Mouse (Mus musculus) neural tube, embryonic 10.5 days (tissue): ENCODE results near the gene Samhd1.

Experiments used
- DNase-seq: peaks from one replicate; pipeline ENCODE4 v3.0.0-alpha.2; 2017; ENCODE audit warnings: low spot score; ENCODE audit errors: extremely low spot score

Gene Samhd1

DNA sequence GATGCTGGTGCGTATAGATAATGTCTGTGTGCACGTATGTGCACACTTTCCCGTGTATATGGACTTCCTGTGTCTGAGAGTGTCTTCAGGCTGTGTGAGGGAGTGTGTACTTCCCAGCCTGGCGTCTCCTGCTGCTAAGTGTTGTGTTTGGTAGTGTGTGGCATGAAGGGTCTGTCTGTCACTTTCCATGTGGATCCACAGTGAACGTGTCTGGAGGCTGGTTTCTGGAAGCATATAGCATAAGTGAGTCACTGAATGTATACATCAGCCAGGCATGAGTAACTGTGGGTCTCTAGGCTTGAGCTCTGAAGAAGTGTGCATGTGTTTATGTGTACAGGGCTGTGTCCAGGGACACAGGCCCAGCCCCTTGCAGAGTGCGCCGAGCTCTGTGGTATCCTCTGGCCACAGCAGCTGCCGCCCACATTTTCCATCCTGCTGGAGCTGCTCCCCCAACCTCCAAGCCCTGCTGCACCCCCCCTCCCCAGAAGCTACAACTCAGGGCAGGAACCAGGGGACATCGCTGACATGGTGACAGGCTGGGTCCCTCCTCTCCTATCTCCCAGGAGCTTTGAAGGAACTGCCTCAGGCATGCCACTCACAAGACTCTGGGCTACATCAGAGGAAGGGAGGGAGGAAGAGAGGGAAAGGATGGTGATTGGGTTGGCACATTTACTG is 61.5 kb downstream of the Samhd1 start:
- no peak for DNase-seq

DNA sequence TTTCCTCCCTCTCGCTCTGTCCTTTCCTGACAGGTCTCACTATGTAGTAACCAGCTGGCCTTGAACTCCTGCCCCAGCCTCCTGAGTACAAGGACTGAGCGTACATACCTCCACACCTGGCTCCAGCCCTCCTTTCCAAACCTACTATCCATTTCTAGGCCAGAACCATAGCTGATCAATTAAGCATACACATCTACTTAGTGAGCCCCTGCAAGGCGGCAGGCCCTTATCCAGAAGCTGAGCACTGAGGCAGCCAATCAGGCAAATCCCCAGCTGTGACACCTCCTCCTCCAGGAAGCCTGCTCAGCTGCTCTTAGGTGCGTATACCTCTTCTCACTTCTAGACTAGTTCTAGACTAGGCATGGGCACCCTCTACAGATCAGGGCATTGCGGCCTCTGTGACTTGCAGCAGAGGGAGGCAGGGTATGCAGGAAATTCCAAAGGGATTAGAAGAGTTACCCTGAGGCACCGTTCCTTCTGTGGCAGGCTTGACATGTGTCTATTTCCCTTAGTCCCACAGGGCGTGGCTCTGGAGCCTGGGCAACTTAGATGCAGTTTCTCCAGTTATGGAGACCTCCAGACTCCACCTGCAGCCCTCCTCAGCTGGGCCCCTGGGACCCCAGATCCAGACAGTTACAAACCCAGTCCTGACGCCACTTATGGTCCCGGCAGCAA is 62.6 kb downstream of the Samhd1 start:
- DNase-seq = no peak

DNA sequence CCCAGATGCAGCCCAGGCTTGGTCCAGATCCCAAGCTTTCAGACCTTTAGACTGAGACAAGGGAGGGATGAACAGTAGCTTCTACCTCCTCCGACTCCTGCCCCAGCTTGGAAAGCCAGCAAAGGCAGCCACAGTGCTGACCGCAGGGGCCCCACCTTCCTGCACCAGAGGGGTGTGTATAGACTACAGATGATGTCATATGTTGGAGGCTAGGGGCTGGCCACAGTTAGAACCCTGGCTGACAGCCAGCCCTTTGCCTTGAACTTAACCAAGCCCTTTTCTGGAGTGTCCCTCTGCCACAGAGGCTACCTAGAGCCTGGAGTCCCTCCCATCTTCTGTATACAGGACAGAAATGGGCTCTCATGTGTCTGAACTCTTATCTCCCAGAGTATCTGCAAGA is 63.5 kb downstream of the Samhd1 start:
- no peak for DNase-seq

DNA sequence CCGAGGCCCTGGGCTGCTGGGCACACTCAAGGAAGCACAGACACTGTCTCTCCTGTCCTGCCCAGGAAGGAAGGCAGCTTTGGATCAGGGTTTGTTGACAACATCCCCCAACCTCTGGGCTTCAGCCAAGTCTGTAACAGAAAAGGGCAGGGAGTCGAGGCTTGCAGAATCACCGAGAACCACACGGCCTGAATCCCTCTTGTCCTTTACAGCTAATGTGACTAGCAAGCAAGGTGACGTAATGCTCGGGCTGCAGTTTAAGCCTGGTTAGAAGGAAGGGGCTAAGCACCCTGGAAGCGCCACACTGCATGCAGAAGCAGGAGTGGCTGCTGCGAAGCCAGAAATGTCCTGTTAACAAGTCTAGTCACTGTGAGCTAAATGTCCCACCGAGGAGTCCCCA is 64.7 kb downstream of the Samhd1 start:
- no peak for DNase-seq

DNA sequence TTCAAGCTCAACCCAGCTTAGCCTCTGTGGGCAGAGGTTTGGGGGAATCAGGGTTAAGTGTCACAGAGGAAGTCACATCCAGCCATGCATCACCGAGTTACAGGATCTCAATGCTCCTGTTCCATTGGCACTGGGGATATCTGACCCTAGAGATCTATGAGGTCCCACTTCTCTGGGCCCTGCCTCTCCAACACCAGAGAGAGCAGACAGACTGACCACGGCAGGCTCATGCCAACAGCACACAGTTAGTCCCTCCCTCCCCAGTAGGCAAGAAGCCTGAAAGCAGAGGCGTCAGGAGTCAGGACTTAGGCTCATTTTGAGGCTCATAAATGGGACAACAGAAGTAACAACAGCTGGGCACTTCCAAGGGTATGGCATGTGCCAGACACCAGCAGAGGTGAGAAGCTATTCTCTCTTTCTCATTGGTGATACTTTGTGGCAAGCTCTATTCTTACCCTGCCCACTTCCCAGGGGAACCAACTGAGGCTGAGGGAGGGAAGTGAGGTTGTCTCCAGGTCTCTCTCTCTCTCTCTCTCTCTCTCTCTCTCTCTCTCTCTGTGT is 65.2 kb downstream of the Samhd1 start:
- DNase-seq = no peak

DNA sequence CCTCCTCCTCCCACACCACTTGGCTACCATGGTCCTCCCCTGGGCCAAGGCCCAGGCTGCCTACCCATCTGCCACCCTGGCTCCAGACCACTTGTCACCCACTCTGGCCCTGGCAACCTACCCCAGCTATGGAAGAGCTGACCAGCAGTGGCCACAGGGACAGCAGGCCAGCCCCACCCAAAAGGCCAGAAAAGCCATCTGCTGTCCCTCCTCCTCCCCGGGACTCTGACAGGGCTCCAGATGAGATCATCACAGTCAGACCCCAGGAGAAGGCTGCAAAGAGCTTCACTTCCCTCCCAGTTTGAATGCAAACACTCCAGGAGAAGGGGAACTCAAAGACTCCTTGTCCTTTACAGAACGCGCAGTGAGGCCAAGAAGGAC is 65.7 kb downstream of the Samhd1 start:
- DNase-seq = no peak

DNA sequence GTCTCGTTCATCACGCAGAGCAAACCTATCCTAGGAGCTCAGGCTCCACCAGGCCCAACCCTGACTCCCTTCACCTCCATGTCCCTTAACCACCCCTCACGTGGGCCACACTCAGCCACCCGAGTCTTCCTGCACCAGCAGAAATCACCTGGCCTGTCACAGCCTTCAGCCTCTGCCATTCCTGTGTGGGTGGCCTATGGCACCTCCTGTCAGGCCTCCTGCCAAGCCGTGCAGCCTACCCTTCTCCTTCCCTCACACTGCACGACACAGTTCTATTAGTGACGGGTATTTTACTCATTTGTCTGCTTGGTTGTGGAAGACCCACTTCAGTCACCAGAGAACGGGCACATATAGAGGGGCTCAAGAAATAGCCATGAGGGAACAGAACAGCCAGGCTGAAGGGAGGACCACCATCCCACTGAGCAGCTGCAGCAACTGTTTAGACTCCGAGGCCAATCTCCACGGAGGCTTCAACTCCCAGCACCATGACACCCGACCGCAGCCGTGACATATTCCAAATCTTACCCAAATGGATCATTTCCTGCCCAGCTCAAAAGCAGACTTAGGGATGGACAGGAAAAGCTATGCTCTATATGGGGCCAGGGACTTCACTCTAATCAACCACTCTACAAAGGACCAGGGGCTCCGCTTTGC is 66.2 kb downstream of the Samhd1 start:
- no peak for DNase-seq

DNA sequence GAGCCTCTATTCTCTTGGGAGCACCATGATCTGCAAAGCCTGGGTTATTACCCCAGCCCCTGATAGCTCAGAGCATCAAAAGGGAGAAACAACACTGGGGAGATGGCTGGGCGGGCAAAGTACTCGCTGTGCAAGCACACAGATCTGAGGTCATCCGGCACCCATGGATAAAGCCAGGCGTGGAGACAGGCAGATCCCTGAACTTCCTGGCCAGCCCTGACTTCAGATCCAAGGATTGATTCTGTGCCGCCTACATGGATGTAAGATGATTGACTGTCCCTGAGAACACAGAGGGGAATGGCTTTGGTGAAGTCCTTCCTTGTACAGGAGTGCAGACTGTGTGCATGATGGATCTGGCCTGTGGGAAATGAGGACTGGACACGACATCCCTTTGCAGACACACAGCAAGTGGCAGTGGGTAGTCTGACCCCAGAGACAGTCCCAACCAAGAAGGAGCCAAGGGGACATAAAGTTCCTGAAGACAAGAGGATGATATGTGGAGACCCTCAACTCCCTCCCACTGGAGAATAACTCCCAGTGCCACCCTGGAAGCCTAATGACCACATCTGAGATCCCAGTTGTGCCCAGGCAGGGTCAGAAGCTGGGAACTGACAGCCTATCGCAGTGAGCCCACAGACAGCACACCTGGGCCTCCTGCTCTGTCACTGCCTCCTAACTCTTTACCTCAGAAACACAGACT is 68.2 kb downstream of the Samhd1 start:
- DNase-seq = no peak

DNA sequence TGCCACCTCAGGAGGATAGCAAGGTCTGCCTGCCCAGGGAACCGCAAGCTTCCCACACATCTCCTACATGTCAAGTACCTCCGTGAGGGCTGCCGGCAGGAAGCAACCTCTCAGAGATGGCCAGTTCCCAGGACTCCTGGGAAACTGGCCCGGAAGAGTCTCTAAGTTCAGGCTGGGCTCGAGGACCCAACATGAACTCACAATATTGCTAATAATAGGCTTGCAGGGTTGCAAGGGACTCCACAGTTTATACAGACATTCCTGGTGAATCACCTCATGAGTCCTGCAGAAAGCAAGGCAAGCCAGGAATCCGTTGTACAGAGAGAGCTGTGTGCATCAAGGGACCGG is 69.2 kb downstream of the Samhd1 start:
- DNase-seq = no peak

DNA sequence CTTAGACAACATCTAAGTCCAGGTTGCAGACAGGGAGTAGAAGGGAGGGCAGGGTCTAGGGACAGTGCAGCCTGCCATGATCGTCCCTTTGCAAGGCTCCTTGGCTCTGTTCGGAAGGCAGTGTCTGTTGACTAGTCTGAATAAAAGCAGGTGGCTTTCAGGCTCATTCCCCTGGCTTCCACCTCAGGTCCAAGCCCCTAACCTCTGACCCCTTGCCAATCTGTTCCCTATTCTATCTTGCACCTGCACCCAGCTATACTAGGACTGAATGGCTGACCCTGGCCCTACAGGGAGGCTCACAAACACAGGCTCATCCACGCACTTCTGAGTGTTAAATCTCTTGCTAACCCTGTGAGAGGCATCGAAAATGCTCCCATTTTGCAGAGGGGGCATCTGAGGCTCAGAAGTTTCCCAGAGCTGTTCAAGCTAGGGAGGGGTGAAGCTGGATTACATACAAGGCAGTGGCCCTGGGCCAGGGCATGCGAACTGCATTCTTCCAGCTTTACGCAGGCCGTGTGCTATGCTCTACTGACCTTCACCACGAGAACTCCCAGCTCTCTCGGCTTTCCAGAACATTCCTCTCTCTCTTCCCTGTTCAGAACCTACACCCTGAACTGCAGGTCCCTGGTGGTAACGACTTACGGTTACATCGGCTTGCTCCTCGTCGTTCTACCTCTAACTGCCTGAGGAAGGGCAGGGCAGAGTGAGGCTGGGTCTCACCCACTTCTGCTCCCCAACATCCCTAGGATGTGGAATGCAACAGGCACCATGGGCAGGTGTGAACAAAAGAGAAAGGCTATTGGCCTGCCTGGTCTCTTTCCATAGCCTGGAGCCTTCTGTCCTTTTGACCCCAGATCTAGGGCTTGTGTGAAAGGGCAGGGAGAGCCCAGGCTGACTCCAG is 69.8 kb downstream of the Samhd1 start:
- no peak for DNase-seq

DNA sequence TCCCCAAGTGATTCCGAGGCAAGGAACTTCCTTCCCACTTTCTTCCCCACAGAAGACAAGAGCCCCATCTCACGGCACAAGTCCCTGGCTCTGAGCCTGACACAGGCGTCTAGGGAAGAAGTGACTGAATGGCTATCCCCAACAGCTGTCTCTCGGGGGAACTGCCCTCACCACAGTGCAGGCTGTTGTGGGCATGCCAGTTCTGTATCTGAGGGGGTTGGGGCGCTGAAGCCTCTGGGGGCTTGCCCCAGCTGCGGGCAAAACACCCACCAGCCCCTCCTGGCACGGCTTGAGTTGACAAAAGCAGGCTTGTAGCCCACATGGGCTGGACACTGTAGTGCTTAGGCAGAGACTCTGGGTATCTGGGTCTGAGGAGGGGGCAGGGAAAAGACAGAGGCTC is 70.9 kb downstream of the Samhd1 start:
- no peak for DNase-seq

DNA sequence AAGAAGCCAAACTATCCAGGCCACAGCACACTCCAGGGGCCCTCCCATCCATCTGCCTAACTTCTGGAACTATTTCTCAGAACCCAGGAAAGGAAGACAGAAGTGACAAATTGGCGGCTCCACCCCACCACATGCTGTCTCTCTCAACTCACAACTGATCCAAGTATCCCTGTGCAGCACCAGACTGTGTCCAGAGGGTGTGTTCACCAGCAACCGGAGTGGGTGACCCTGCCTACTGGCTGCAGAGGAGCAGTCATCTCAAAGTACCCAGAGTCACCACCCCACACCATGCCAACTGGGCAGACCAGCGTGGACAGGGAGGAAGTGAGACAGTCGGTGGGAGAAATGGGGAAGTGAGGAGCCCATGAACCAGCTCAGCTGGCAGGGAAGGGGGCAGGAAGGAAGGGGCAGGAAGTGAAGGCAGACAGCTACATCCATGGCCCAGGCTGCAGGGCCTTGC is 71.8 kb downstream of the Samhd1 start:
- no peak for DNase-seq

DNA sequence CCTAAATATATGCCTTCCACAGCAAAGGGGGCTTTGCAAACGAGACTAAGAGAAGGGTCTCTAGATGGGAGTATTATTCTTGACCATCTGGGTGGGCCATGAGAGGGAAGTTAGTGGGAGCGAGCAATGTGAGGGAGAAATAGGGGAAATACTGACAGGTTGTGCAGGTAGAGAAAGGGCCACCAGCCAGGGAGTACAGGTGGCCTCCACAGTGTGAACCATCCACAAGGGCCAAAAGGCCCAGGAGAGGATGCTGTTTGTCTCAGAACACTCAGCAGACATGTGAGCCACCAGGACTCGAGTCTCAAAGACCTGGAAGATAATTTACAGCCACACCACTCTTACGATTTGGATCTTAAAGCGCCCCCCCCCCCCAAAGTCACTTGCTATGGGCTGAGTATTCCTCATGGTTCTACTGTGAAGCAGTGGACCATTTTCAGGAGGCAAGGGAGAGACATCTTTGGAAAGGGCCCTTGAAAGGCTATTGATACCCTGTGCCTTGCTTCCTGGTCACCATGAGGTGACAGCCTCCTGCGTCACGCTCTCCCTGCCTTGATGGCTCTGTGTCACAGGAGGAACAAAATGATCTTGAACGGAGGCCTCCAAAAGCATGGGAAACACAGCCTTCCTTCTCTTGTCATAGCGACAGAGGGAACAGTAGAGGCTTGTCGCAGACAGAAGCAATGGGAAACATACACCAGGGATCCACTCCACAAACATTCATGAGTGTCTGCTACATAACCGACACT is 74.3 kb downstream of the Samhd1 start:
- DNase-seq = no peak

DNA sequence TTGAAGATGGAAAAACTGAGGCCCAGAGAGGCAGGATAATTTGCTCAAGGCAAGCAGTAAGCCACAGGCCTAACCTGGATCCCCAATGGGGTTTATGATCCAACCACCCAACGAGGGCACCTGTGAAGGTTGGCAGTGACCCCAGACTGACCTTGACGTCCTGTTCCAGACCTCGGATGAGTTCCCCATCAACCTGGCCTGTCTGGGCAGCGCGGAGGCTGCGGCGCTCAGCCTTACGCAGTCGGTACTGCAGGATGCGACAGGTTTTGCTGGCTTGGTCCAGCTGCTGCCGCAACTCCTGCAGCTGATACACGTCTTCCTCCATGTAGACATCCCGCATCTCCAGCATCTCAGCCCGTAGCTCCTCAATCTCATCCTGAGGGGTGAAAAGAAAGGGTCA is 75.0 kb downstream of the Samhd1 start:
- no peak for DNase-seq

DNA sequence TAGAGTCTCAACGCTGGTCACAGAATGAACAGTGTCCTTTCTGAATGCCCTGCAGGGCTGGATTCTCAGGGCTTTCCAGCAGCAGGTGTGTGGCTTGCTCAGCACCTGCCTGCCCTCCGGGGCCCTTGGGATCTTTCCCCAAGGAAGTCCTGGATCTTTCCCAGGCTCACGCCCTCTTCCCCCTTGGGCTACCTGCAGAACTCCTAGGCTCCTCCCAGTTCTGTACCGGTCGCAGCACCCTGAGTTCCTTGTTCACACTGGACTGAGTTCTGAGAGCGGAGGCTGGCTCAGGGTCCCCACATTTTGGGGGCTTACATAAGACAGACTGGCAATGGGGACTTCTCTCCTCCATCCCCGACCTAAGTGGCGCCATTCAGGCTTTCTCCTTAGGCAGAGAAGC is 75.9 kb downstream of the Samhd1 start:
- DNase-seq = peak; percentile 32

DNA sequence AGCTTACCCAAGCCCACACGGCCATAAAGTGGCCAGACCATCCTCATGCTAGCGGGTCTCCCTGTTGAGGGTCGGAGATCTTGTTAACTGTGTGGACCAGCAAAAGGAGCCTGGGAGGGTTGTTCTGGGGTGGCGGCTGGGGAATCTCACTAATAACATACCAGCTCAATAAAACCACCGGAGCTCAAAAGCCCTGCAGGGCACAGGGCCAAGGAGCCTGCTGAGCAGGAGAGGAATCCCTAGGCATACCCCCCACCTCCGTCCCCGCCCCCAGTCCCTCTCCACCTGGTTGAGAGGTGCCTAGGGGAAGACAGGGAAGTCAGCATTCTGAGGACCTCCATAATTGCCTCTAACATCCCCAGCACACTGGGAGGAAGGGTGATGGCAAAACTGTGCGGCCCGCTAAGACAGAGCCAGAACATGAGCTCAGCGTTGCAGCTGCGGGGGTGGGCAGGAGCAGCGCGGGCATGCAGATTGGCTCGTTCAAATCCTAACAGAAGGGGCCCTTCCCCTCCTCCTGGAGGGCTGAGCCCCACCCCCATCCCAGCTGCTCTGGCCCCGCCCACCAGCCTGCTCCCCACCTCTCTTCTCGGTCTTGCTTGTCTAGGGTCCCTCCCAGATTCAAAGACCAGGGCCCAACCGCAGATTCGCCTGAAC is 76.6 kb downstream of the Samhd1 start:
- DNase-seq = peak; percentile 77

DNA sequence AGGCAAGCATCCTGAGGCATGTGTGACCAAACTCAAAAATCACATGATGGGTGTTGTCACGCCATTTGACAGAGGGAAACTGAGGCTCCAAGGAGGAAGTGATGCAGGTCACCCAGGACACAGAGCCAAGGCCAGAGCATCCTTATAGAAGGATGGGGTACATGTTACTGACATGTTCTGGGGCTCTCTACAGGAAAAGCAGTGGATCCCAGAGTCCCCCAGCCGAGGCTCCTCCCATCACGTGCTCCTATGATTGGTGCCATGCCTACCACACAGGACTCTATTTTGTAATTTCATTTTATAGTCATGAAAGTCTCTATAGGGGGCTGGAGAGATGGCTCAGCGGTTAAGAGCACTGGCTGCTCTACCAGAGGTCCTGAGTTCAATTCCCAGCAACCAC is 77.3 kb downstream of the Samhd1 start:
- no peak for DNase-seq

DNA sequence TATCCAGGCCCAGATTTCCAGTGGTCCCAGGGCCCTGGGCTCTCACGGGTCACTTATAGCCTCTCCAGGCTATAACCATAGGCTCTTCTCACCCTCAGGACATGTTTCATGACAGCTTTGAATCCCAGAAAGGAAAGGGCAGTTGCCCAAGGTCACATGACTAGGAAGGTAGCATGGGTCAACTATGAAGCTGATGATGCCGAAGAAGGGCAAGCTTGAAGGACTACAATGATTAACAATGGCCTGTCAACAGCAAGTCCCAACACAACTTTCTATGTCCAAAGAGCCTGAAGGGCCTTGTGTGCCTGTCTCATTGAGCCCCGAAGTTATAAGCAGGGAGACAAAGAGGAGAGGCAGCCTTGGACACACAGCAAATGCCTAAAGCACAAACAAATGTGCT is 77.9 kb downstream of the Samhd1 start:
- no peak for DNase-seq

DNA sequence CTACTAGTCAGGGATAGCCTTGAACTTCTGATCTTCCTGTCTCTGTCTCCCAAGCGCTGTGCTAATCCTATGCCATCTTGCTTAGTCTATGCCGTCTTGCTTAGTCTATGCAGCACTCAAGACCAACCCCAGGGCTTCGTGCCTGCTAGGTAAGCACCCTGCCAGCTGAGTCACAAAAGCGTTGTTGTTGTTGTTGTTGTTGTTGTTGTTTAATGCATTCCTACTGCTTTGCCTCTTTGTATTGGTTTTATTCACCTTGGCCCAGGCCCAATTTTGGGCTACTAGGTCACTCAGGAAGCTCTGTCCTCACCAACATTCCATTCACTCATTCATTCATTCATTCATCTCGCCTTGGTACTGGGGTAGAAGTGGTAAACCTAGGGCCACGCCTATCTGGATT is 79.3 kb downstream of the Samhd1 start:
- DNase-seq = no peak

DNA sequence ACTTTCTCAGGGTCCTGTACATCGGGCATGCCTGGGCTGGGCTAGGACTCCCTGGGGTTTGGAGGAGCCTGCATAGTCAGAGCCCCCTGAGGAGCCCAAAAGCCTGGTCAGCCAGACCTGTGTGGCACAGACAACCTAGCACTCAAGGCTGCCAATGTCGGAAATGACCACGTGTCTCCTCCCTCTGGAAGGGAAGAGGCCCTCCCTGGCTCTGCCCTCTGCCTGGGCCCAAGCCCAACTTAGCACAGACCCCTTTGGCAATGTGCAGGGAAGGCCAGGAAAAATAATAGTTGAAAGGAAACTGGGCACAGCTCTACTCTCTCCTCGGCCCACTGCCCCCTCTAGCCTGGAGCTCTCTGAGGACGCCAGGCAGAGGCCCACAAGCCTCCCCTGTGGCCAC is 80.2 kb downstream of the Samhd1 start:
- no peak for DNase-seq
